Mouse (Mus musculus): ENCODE data around the gene Sgce.
"Not testable (repeated sequence)": the region's sequence is repeated elsewhere in the genome, so short reads cannot be mapped to it uniquely, and the experiment has no call there.

Gene Sgce

GRCm38 (mm10) chr6:4746696-4747439, at the start of gene Sgce, which contains the start of gene Peg10:
Gene Sgce (minus strand): TSS chr6:4747207.
Gene Peg10 (plus strand): TSS chr6:4747306.
- DNase-seq: peak; percentile 59 to 75

- DNase-seq: no peak
Observed at GRCm38 (mm10) chr6:4796281-4796680, 49.3 kb upstream of the Sgce start.

- DNase-seq: no peak
Observed at GRCm38 (mm10) chr6:4762252-4762651, 15.2 kb upstream of the Sgce start.

- DNase-seq: not testable (repeated sequence)
Observed at GRCm38 (mm10) chr6:4761415-4762142, 14.6 kb upstream of the Sgce start.

- no peak for DNase-seq
Observed at GRCm38 (mm10) chr6:4754886-4755285, 7.9 kb upstream of the Sgce start.

GRCm38 (mm10) chr6:4754286-4754685, 7.3 kb upstream of the Sgce start:
- DNase-seq: no peak

- DNase-seq: no peak
Observed at GRCm38 (mm10) chr6:4751355-4751754, 4.3 kb upstream of the Sgce start.

GRCm38 (mm10) chr6:4749091-4749490, 2.1 kb upstream of the Sgce start:
- peak; percentile 94 to 97 for DNase-seq

GRCm38 (mm10) chr6:4748506-4748961, 1.5 kb upstream of the Sgce start:
- DNase-seq: no peak

- peak; percentile 33 to 34 for DNase-seq
Observed at GRCm38 (mm10) chr6:4747677-4748505, 884 bp upstream of the Sgce start.

- peak in 1 of 2 experiments; percentile 4 for DNase-seq
Observed at GRCm38 (mm10) chr6:4746036-4746695, 841 bp downstream of the Sgce start.

GRCm38 (mm10) chr6:4740511-4740910, 6.5 kb downstream of the Sgce start:
- DNase-seq: peak; percentile 52 to 68

- no peak for DNase-seq
Observed at GRCm38 (mm10) chr6:4739522-4740355, 7.3 kb downstream of the Sgce start.

- no peak for DNase-seq
Observed at GRCm38 (mm10) chr6:4738717-4739116, 8.3 kb downstream of the Sgce start.

- DNase-seq: no peak
Observed at GRCm38 (mm10) chr6:4738034-4738629, 8.9 kb downstream of the Sgce start.

GRCm38 (mm10) chr6:4736372-4736771, 10.6 kb downstream of the Sgce start:
- DNase-seq: no peak

- DNase-seq: no peak
Observed at GRCm38 (mm10) chr6:4733208-4733607, 13.8 kb downstream of the Sgce start.

GRCm38 (mm10) chr6:4731675-4732074, 15.3 kb downstream of the Sgce start:
- DNase-seq: no peak

GRCm38 (mm10) chr6:4728305-4728704, 18.7 kb downstream of the Sgce start:
- DNase-seq: no peak

GRCm38 (mm10) chr6:4723998-4724757, 22.8 kb downstream of the Sgce start:
- DNase-seq: no peak
